ENCODE assay signal across 41 mouse cellular contexts in genomic region chr4:146915196-146915595, GRCm38 (mm10). TPM values are rescaled to one million over a fixed set of nuclear protein-coding genes. Genes with fewer than 3 reads are reported as not detected.
"Had no signal": no experiment of that assay in that cellular context is flagged by ENCODE, and none has a peak within 500 bp of the region (broad histone marks: within the 10 kb centered on the region; RNA-seq: fewer than 3 reads in every experiment).

No protein-coding gene starts in this region.

- DNase-seq: gastrocnemius, adult 2 months; gastrocnemius, postnatal 10 days; gastrocnemius, postnatal 25 days; heart, adult 2 months; heart, postnatal 4 days; kidney, adult 18-20 months; kidney, adult 8-10 months; kidney, postnatal 14 days; kidney, postnatal 36 days; layer of hippocampus, adult 9-11 months; layer of hippocampus, postnatal 36 days; left cerebral cortex, postnatal 4 days had no signal

- H3K27me3 ChIP-seq: heart, embryonic 13.5 days; heart, embryonic 15.5 days; intestine, embryonic 15.5 days; limb, embryonic 13.5 days; limb, embryonic 15.5 days; liver, embryonic 12.5 days had no signal

- ATAC-seq: hindbrain, embryonic 16.5 days; inflammation-experienced regulatory T-cells, adult 6 months; intestine, embryonic 15.5 days; intestine, postnatal 0 days; liver, embryonic 12.5 days had no signal

- H3K4me3 ChIP-seq: gastrocnemius, adult 2 months; heart, adult 2 months; heart, embryonic 13.5 days; heart, embryonic 15.5 days; intestine, embryonic 15.5 days; limb, embryonic 13.5 days; limb, embryonic 15.5 days; liver, embryonic 12.5 days had no signal

- H3K4me1 ChIP-seq: heart, embryonic 13.5 days; heart, embryonic 15.5 days; intestine, embryonic 15.5 days; limb, embryonic 13.5 days; limb, embryonic 15.5 days; liver, embryonic 12.5 days had no signal

- H3K9me3 ChIP-seq: heart, embryonic 15.5 days; intestine, embryonic 15.5 days had no signal

- H3K9ac ChIP-seq: heart, embryonic 13.5 days; heart, embryonic 15.5 days; hindbrain, embryonic 14.5 days; intestine, embryonic 15.5 days; limb, embryonic 13.5 days; limb, embryonic 15.5 days; liver, embryonic 12.5 days had no signal

- H3K27ac ChIP-seq: gastrocnemius, adult 2 months; heart, adult 2 months; heart, embryonic 13.5 days; heart, embryonic 15.5 days; hindbrain, embryonic 14.5 days; intestine, embryonic 15.5 days; kidney, postnatal 0 days; limb, embryonic 13.5 days; limb, embryonic 15.5 days; liver, embryonic 12.5 days had no signal

- H3K4me2 ChIP-seq: heart, embryonic 11.5 days; heart, embryonic 13.5 days; heart, embryonic 15.5 days; hindbrain, embryonic 14.5 days; intestine, embryonic 15.5 days; limb, embryonic 13.5 days; limb, embryonic 15.5 days; liver, embryonic 12.5 days had no signal

- H3K36me3 ChIP-seq: heart, embryonic 13.5 days; heart, embryonic 15.5 days; intestine, embryonic 15.5 days; limb, embryonic 13.5 days; limb, embryonic 15.5 days; liver, embryonic 12.5 days had no signal

RNA-seq across cellular contexts. Expression of gene Gm21411, which starts 5.8 kb away (rescaled TPM):
- total RNA-seq: gastrocnemius, adult 2 months; gastrocnemius, postnatal 10 days; gastrocnemius, postnatal 25 days; gastrocnemius, postnatal 4 days; granulocyte monocyte progenitor cell, adult 5-6 weeks; heart, adult 2 months; heart, postnatal 25 days; heart, postnatal 4 days; layer of hippocampus, adult 18-20 months; layer of hippocampus, adult 8-10 months; layer of hippocampus, postnatal 14 days; layer of hippocampus, postnatal 36 days; left cerebral cortex, adult 18-20 months; left cerebral cortex, adult 8-10 months; left cerebral cortex, postnatal 10 days; left cerebral cortex, postnatal 25 days; liver, adult 2 months had no signal
- polyA plus RNA-seq: frontal cortex, adult 2 months; heart, adult 2 months; heart, embryonic 11.5 days; heart, embryonic 13.5 days; heart, embryonic 15.5 days; heart, postnatal 0 days; hindbrain, embryonic 11.5 days; hindbrain, embryonic 14.5 days; hindbrain, embryonic 16.5 days; intestine, embryonic 15.5 days; intestine, postnatal 0 days; kidney, embryonic 14.5 days; kidney, postnatal 0 days; large intestine, adult 2 months; limb, embryonic 11.5 days; limb, embryonic 13.5 days; limb, embryonic 15.5 days; liver, adult 2 months; liver, embryonic 12.5 days had no signal

RNA-seq across cellular contexts. Expression of gene Zfp989, which starts 56.6 kb away (rescaled TPM):
- total RNA-seq: gastrocnemius, adult 2 months; gastrocnemius, postnatal 10 days; gastrocnemius, postnatal 25 days; gastrocnemius, postnatal 4 days; heart, adult 2 months; heart, postnatal 25 days; heart, postnatal 4 days; layer of hippocampus, adult 18-20 months; layer of hippocampus, adult 8-10 months; layer of hippocampus, postnatal 14 days; layer of hippocampus, postnatal 36 days; left cerebral cortex, adult 18-20 months; left cerebral cortex, adult 8-10 months; left cerebral cortex, postnatal 10 days; left cerebral cortex, postnatal 25 days; liver, adult 2 months had no signal
- polyA plus RNA-seq: frontal cortex, adult 2 months; heart, adult 2 months; heart, embryonic 11.5 days; heart, embryonic 13.5 days; heart, embryonic 15.5 days; heart, postnatal 0 days; hindbrain, embryonic 11.5 days; intestine, embryonic 15.5 days; intestine, postnatal 0 days; kidney, embryonic 14.5 days; kidney, postnatal 0 days; large intestine, adult 2 months; limb, embryonic 11.5 days; limb, embryonic 13.5 days; limb, embryonic 15.5 days; liver, adult 2 months had no signal
